Mouse (Mus musculus): Measurements from ENCODE around the gene Hsd3b7. TPM values are rescaled to one million over a fixed set of nuclear protein-coding genes. Genes with fewer than 3 reads are reported as not detected.

Gene Hsd3b7
- polyA plus RNA-seq, 1 experiment from 2014 or later: 11.3 TPM

GRCm38 (mm10) chr7:127850906-127851305, 50.5 kb downstream of the Hsd3b7 start:
- WGBS: 62% methylated on average over 5 of the region's 5 CpGs
- no peak overlapping the region for H3K27ac ChIP-seq
- no peak for ATAC-seq (ENCODE audit: low FRiP score, low read depth)
- H3K4me3 ChIP-seq: no peak overlapping the region
- H3K27me3 ChIP-seq: no peaks in the 10 kb centered on the region
- no peaks in the 10 kb centered on the region for H3K9me3 ChIP-seq
- H3K9ac ChIP-seq: no peak overlapping the region
- H3K4me1 ChIP-seq: no peaks in the 10 kb centered on the region
- H3K4me2 ChIP-seq (replicated peaks): no peak overlapping the region
- H3K36me3 ChIP-seq: peaks cover 25% of the 10 kb centered on the region

Other genes with a start within 250 kb of the Hsd3b7 start
- gene Tmem265, start 239.2 kb upstream of the Hsd3b7 start, polyA plus RNA-seq (2015; fragmentation: Nextera tagmentation; extraction: Ambion mirVana): 6.4 and 8.8 TPM in 2 replicates
- gene Phkg2, start 227.3 kb upstream of the Hsd3b7 start, polyA plus RNA-seq (2015; fragmentation: Nextera tagmentation; extraction: Ambion mirVana): 39.0 and 42.2 TPM in 2 replicates
- gene Ccdc189, start 212.0 kb upstream of the Hsd3b7 start, polyA plus RNA-seq (2015; fragmentation: Nextera tagmentation; extraction: Ambion mirVana): 9.2 and 9.6 TPM in 2 replicates
- 51.6 and 54.9 TPM in 2 replicates for gene Rnf40, start 211.8 kb upstream of the Hsd3b7 start, polyA plus RNA-seq (2015; fragmentation: Nextera tagmentation; extraction: Ambion mirVana)
- 16.2 and 19.2 TPM in 2 replicates for gene Zfp629, start 184.8 kb upstream of the Hsd3b7 start, polyA plus RNA-seq (2015; fragmentation: Nextera tagmentation; extraction: Ambion mirVana)
- gene Bcl7c, start 91.7 kb upstream of the Hsd3b7 start, polyA plus RNA-seq (2015; fragmentation: Nextera tagmentation; extraction: Ambion mirVana): 82.3 and 85.8 TPM in 2 replicates
- gene Ctf1, start 87.9 kb upstream of the Hsd3b7 start, polyA plus RNA-seq (2015; fragmentation: Nextera tagmentation; extraction: Ambion mirVana): 28.3 and 31.6 TPM in 2 replicates
- 0.46 and 0.50 TPM in 2 replicates for gene Ctf2, start 68.4 kb upstream of the Hsd3b7 start, polyA plus RNA-seq (2015; fragmentation: Nextera tagmentation; extraction: Ambion mirVana)
- gene Fbxl19, start 56.1 kb upstream of the Hsd3b7 start, polyA plus RNA-seq (2015; fragmentation: Nextera tagmentation; extraction: Ambion mirVana): 6.7 TPM in 2 replicates
- gene Orai3, start 30.8 kb upstream of the Hsd3b7 start, polyA plus RNA-seq (2015; fragmentation: Nextera tagmentation; extraction: Ambion mirVana): 20.1 and 20.8 TPM in 2 replicates
- 28.1 and 30.8 TPM in 2 replicates for gene Setd1a, start 23.9 kb upstream of the Hsd3b7 start, polyA plus RNA-seq (2015; fragmentation: Nextera tagmentation; extraction: Ambion mirVana)
- not detected in 2 replicates for gene Gm49388, start 15.0 kb upstream of the Hsd3b7 start, polyA plus RNA-seq (2015; fragmentation: Nextera tagmentation; extraction: Ambion mirVana)
- gene Stx4a, start 23.7 kb downstream of the Hsd3b7 start, polyA plus RNA-seq (2015; fragmentation: Nextera tagmentation; extraction: Ambion mirVana): 53.2 and 55.6 TPM in 2 replicates
- 7.7 and 8.1 TPM in 2 replicates for gene Stx1b, start 23.9 kb downstream of the Hsd3b7 start, polyA plus RNA-seq (2015; fragmentation: Nextera tagmentation; extraction: Ambion mirVana)
- gene Zfp646, start 75.6 kb downstream of the Hsd3b7 start, polyA plus RNA-seq (2015; fragmentation: Nextera tagmentation; extraction: Ambion mirVana): 10.5 and 11.6 TPM in 2 replicates
- gene Zfp668, start 76.2 kb downstream of the Hsd3b7 start, polyA plus RNA-seq (2015; fragmentation: Nextera tagmentation; extraction: Ambion mirVana): 23.0 and 24.4 TPM in 2 replicates
- 1.9 and 2.1 TPM in 2 replicates for gene Prss53, start 90.4 kb downstream of the Hsd3b7 start, polyA plus RNA-seq (2015; fragmentation: Nextera tagmentation; extraction: Ambion mirVana)
- not detected in 2 replicates for gene Gm21974, start 94.8 kb downstream of the Hsd3b7 start, polyA plus RNA-seq (2015; fragmentation: Nextera tagmentation; extraction: Ambion mirVana)
- gene Vkorc1, start 95.0 kb downstream of the Hsd3b7 start, polyA plus RNA-seq (2015; fragmentation: Nextera tagmentation; extraction: Ambion mirVana): 159 and 174 TPM in 2 replicates
- gene Bckdk, start 103.5 kb downstream of the Hsd3b7 start, polyA plus RNA-seq (2015; fragmentation: Nextera tagmentation; extraction: Ambion mirVana): 84.9 and 85.3 TPM in 2 replicates
- gene Kat8, start 111.9 kb downstream of the Hsd3b7 start, polyA plus RNA-seq (2015; fragmentation: Nextera tagmentation; extraction: Ambion mirVana): 44.2 and 47.8 TPM in 2 replicates
- 4.4 and 5.7 TPM in 2 replicates for gene Prss8, start 129.5 kb downstream of the Hsd3b7 start, polyA plus RNA-seq (2015; fragmentation: Nextera tagmentation; extraction: Ambion mirVana)
- 9.6 and 11.9 TPM in 2 replicates for gene Prss36, start 146.1 kb downstream of the Hsd3b7 start, polyA plus RNA-seq (2015; fragmentation: Nextera tagmentation; extraction: Ambion mirVana)
- gene Fus, start 166.9 kb downstream of the Hsd3b7 start, polyA plus RNA-seq (2015; fragmentation: Nextera tagmentation; extraction: Ambion mirVana): 542 and 587 TPM in 2 replicates
- gene Pycard, start 193.3 kb downstream of the Hsd3b7 start, polyA plus RNA-seq (2015; fragmentation: Nextera tagmentation; extraction: Ambion mirVana): 22.5 and 27.7 TPM in 2 replicates
- 1.7 and 1.8 TPM in 2 replicates for gene Trim72, start 203.3 kb downstream of the Hsd3b7 start, polyA plus RNA-seq (2015; fragmentation: Nextera tagmentation; extraction: Ambion mirVana)